Mouse (Mus musculus) erythroblast, embryonic 14.5 days (primary cell): Measurements from ENCODE around the gene Olfr342. TPM values are rescaled to one million over a fixed set of nuclear protein-coding genes. Genes with fewer than 3 reads are reported as not detected.

Source experiments
- H3K27me3 ChIP-seq: 2 replicates; pipeline ENCODE4 v1.6.1; 2012; ENCODE audit warnings: inconsistent platforms; ENCODE audit not compliant: control insufficient read depth
- H3K36me3 ChIP-seq: 2 replicates; pipeline ENCODE4 v1.6.1; 2012; ENCODE audit warnings: mild to moderate bottlenecking, inconsistent platforms; ENCODE audit not compliant: control insufficient read depth
- H3K4me1 ChIP-seq: 2 replicates; pipeline ENCODE4 v1.6.1; 2012; ENCODE audit warnings: inconsistent platforms; ENCODE audit not compliant: control insufficient read depth
- H3K4me3 ChIP-seq: replicated peaks from 2 replicates; pipeline ENCODE3; 2012; ENCODE audit warnings: moderate library complexity, mild to moderate bottlenecking, inconsistent platforms
- H3K9me3 ChIP-seq: 2 replicates; pipeline ENCODE4 v1.6.1; 2012; ENCODE audit warnings: low read length, inconsistent platforms, mixed read lengths; ENCODE audit not compliant: control insufficient read depth
- GATA1 ChIP-seq: IDR thresholded peaks from 2 replicates; pipeline ENCODE4 v1.6.1; 2012; ENCODE audit warnings: low read length, inconsistent platforms, mixed read lengths
- TAL1 ChIP-seq: IDR thresholded peaks from 3 replicates; pipeline ENCODE4 v1.6.1; 2012; ENCODE audit warnings: low read length, inconsistent platforms, mixed read lengths
- polyA plus RNA-seq: library from polyadenylated mRNA; stranded (reverse); fragments of >175 nt; gene quantifications from 2 replicates; pipeline ENCODE4 v1.2.3, GENCODE M21; 2012

Gene Olfr342
- not detected in 2 replicates for polyA plus RNA-seq

DNA sequence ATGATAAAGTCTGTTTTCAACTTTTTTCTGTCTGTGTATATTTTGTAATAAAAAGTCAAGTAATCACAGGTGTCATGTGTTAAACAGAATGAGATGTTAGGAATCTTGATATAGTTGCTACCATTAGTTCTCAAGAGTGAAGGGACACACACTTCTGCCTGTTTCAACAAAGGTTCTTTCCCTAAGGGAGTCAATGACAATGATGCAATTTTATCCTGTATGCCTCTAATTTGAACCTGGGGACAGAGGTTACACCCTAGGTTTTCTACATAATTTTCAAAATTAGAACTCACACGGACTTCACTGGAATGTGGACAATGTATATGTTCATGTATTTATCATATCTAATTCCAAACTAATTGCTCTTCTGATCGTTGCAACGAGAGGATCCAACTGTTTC is at the start of gene Olfr342:
Gene Olfr342, plus strand, starts transcription at position 301 of the 400 bp plus-strand sequence.
- Histone ChIP-seq H3K27me3 (no peaks in the 10 kb centered on the region), H3K4me1 (no peaks in the 10 kb centered on the region), H3K36me3 (no peaks in the 10 kb centered on the region), H3K9me3 (peaks cover 3% of the 10 kb centered on the region; the same call in 1 of the 2 replicates), H3K4me3 (no peak within 1 kb of the TSS)
- TF ChIP-seq TAL1 (no peak), GATA1 (no peak)

DNA sequence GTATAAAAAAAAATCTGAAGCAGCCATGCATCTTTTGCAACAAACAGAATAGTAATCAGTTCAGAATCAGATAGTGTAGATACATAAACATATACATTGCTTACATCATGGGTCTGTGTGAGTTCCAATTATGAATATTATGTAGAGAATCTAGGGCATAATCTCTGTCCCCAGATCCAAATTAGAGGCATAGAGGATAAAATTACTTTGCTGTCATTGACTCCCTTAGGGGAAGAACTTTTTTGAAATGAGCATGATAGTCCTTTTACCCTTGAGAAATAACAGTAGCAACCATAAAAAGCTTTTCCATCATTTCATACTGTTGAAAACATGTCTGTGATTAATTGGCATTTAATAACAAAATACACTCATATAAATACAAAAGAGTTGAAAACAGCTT is 42.4 kb upstream of the Olfr342 start, which contains the start of gene Olfr341:
Gene Olfr341, minus strand, starts transcription at position 101 of the 400 bp plus-strand sequence.
- Histone ChIP-seq H3K4me1 (no peaks in the 10 kb centered on the region), H3K27me3 (no peaks in the 10 kb centered on the region), H3K9me3 (peaks cover 7% of the 10 kb centered on the region; the same call in 1 of the 2 replicates), H3K36me3 (no peaks in the 10 kb centered on the region), H3K4me3 (no peak within 1 kb of the TSS)
- no peak for TF ChIP-seq GATA1
- TF ChIP-seq TAL1 = no peak

DNA sequence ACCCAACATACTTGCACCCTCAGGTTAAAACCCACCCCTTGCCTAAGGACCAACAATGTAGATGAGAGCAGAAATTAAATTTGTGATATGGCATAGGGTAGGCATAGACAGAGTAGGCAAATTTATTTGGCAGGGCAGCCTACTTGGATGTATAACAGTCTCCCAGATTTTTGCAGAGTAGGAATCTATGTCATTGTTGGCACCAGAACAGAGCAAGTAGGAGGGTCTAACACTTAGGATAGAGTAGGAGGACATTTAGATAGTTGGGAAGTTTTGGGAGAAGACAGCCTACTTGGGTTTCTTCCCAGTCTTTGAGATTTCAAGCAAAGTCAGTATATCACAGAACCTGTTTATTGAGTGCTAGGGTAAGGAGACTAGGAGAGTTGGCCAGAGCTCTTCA is 40.4 kb downstream of the Olfr342 start:
- no peaks in the 10 kb centered on the region for H3K4me1 ChIP-seq
- TF ChIP-seq TAL1 (no peak), GATA1 (no peak)
- no peaks in the 10 kb centered on the region for H3K36me3 ChIP-seq
- 0 out of 2 replicates have a peak, but pooled peaks cover 2% of the 10 kb centered on the region for H3K9me3 ChIP-seq
- no peak overlapping the region for H3K4me3 ChIP-seq
- no peaks in the 10 kb centered on the region for H3K27me3 ChIP-seq

DNA sequence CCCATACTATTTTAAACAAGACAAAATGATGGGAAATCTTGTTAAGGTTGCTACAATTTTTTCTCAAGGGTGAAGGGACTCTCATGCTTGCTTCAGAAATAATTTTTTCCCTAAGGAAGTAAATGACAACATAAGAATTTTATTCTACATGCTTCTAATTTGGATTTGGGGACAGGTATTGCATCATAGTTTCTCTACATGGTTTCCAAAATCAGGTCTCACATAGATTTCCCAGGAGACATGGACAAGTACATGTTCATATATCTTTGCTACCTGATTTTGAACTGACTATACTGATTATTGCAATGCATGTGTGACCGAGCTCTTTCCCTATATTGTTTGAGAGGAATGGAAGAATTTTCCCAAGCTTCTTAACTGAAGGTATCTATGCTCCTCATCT is 41.6 kb downstream of the Olfr342 start, which contains the start of gene Olfr344:
Gene Olfr344, plus strand, starts transcription at position 301 of the 400 bp plus-strand sequence.
- H3K9me3 ChIP-seq = 0 out of 2 replicates have a peak, but pooled peaks cover 2% of the 10 kb centered on the region
- H3K27me3 ChIP-seq = no peaks in the 10 kb centered on the region
- H3K36me3 ChIP-seq = no peaks in the 10 kb centered on the region
- TF ChIP-seq GATA1 = no peak
- no peak for TF ChIP-seq TAL1
- no peaks in the 10 kb centered on the region for H3K4me1 ChIP-seq
- no peak within 1 kb of the TSS for H3K4me3 ChIP-seq

DNA sequence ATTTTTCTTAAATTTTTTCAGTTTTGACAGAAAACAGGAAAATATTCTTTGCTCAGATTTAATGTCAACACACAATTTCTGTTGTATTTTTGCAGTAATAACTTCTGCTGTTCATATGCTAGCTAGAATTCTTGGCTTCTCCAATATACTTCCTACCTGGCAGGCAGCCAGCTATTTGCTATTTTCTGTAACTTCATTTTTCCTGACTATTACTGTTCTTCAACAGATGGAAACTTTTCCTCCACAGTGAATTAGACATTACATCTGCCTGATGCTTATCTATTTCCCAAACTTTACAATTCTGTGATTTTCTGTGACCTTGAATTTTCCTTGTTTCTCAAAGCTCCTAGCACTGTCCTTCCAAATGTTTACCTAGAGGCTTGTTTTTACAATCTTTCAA is 42.2 kb downstream of the Olfr342 start:
- no peak overlapping the region for H3K4me3 ChIP-seq
- H3K4me1 ChIP-seq = no peaks in the 10 kb centered on the region
- H3K9me3 ChIP-seq = 0 out of 2 replicates have a peak, but pooled peaks cover 2% of the 10 kb centered on the region
- TF ChIP-seq TAL1 = no peak
- no peak for TF ChIP-seq GATA1
- no peaks in the 10 kb centered on the region for H3K27me3 ChIP-seq
- no peaks in the 10 kb centered on the region for H3K36me3 ChIP-seq

DNA sequence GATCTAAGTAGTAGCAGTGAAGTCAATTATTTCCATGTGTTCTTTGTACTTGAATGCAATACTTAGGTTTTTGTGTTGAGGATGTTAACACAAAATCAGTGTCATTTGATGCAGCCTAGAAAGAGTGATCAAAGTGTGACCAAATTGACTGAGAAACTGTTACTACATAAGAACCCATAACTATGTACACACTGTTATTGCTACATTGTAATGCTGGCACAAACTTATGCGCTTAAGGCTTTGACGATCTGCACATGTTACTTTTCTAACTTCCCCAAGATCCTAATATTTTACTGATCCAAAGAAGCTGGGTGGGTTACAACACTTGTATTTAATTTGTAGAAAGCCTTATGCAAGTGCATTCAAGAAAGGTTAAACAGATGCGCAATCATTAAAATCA is 43.0 kb downstream of the Olfr342 start:
- Histone ChIP-seq H3K27me3 (no peaks in the 10 kb centered on the region), H3K4me3 (no peak overlapping the region), H3K9me3 (0 out of 2 replicates have a peak, but pooled peaks cover 2% of the 10 kb centered on the region), H3K36me3 (no peaks in the 10 kb centered on the region), H3K4me1 (no peaks in the 10 kb centered on the region)
- TF ChIP-seq GATA1 = no peak
- TF ChIP-seq TAL1 = no peak

Other genes with a start within 250 kb of the Olfr342 start
- gene Olfr338, start 151.5 kb upstream of the Olfr342 start, polyA plus RNA-seq = not detected in 2 replicates
- not detected in 2 replicates for gene Olfr339, start 106.1 kb upstream of the Olfr342 start, polyA plus RNA-seq
- not detected in 2 replicates for gene Olfr340, start 72.4 kb upstream of the Olfr342 start, polyA plus RNA-seq
- gene Olfr341, start 42.5 kb upstream of the Olfr342 start, polyA plus RNA-seq = not detected in 2 replicates
- not detected in 2 replicates for gene Olfr344, start 41.7 kb downstream of the Olfr342 start, polyA plus RNA-seq
- gene Olfr345, start 115.0 kb downstream of the Olfr342 start, polyA plus RNA-seq = not detected in 2 replicates
- 0.02 TPM in 1 of 2 replicates, not detected in the other for gene Olfr346, start 160.8 kb downstream of the Olfr342 start, polyA plus RNA-seq
- not detected in 2 replicates for gene Olfr347, start 206.9 kb downstream of the Olfr342 start, polyA plus RNA-seq